Comparison of ENCODE assay signal across 8 mouse cellular contexts in genomic region chr4:48407350-48408039, GRCm38 (mm10).
A peak's percentile ranks its signal among the peaks of the same experiment; 100 is the strongest.
DNase-seq lines count a peak whose midpoint lies in the region; ATAC-seq and TF ChIP-seq lines count a peak whose summit lies in the region.

No protein-coding gene starts in this region.

- in situ Hi-C loops in CH12.LX (cut with MboI; ENCODE audit: low pct_ligation_motif_present, low pct_unique_long_range_greater_than_20kb, low sequenced_read_pairs): loop anchor here (25.0 kb wide), 2 partner anchors 595 to 970 kb away; no protein-coding TSS in a partner anchor

- peak; percentile 85 to 97 for TF ChIP-seq CTCF in CH12.LX (conservative IDR thresholded peaks at IDR 0.05 in 1 of 2, IDR thresholded peaks at IDR 0.05 in 1 of 2; ENCODE audit: low read depth in 2 of 2, low read length in 2 of 2)
- TF ChIP-seq CTCF in heart, postnatal 0 days (IDR thresholded peaks at IDR 0.05; ENCODE audit: low read depth): peak; percentile 89
- TF ChIP-seq CTCF in lung, adult 2 months (IDR thresholded peaks at IDR 0.05; ENCODE audit: insufficient read depth, low read length): peak; percentile 81

- ATAC-seq in erythroblast, adult 5-6 weeks (replicated peaks; ENCODE audit: low FRiP score, poor library complexity, severe bottlenecking): 0 out of 2 replicates have a peak, but pooled peaks have one; percentile 77
- peak; percentile 64 for ATAC-seq in heart, postnatal 0 days (ENCODE audit: insufficient read depth, low read depth)

- H3K79me2 ChIP-seq in CH12.LX (replicated peaks; ENCODE audit: control insufficient read depth, extremely low read depth, insufficient read depth, poor library complexity, severe bottlenecking): no peaks in the 10 kb centered on the region

- H3K4me2 ChIP-seq in CH12.LX (ENCODE audit: insufficient read depth, low read depth, poor library complexity, severe bottlenecking): no peak overlapping the region
- peak overlapping the region; percentile 48 for H3K4me2 ChIP-seq in heart, postnatal 0 days (ENCODE audit: low read depth, low read length)

- TF ChIP-seq POLR2A in CH12.LX (IDR thresholded peaks at IDR 0.05; ENCODE audit: low read depth, low read length): no peak
- no peak for TF ChIP-seq POLR2A in lung, adult 2 months (IDR thresholded peaks at IDR 0.05; ENCODE audit: borderline replicate concordance, extremely low read depth, low read depth, low read length)

- TF ChIP-seq RAD21 in CH12.LX (IDR thresholded peaks at IDR 0.05; ENCODE audit: low read depth, low read length): peak; percentile 88

- no peaks in the 10 kb centered on the region for H3K27me3 ChIP-seq in CH12.LX (replicated peaks)
- H3K27me3 ChIP-seq in heart, postnatal 0 days (ENCODE audit: control insufficient read depth, insufficient read depth, low read length): no peaks in the 10 kb centered on the region

- H3K4me3 ChIP-seq in CH12.LX (replicated peaks in 1 of 3; ENCODE audit: low read depth in 2 of 3, low read length in 2 of 3, poor library complexity in 1 of 3): no peak overlapping the region
- peak overlapping the region; percentile 21 for H3K4me3 ChIP-seq in heart, postnatal 0 days (ENCODE audit: low read depth, low read length)
- no peak overlapping the region for H3K4me3 ChIP-seq in lung, adult 2 months (replicated peaks; ENCODE audit: extremely low read depth, low read depth, low read length)

- no peak overlapping the region for H3K9ac ChIP-seq in CH12.LX (ENCODE audit: insufficient read depth, low read depth)
- H3K9ac ChIP-seq in heart, postnatal 0 days (replicated peaks; ENCODE audit: low read depth, low read length): no peak overlapping the region

- 29% methylated on average over 18 of the region's 18 CpGs for WGBS in heart, postnatal 0 days
- 43% methylated on average over 18 of the region's 18 CpGs for WGBS in lung, adult 2 months

- DNase-seq in CH12.LX (ENCODE audit: extremely low read depth): peak; percentile 65
- peak; percentile 79 for DNase-seq in adrenal gland, postnatal 14 days
- DNase-seq in heart, postnatal 0 days (ENCODE audit: low spot score): peak; percentile 60
- DNase-seq in layer of hippocampus, adult 18-20 months (ENCODE audit: low spot score in 2 of 2): peak; percentile 38 to 80
- peak; percentile 44 for DNase-seq in lung, adult 2 months
- peak; percentile 28 for DNase-seq in retina, adult 2 months (ENCODE audit: low read depth, low spot score)
- peak; percentile 55 for DNase-seq in thymus, postnatal 25 days

- no peak for TF ChIP-seq EP300 in CH12.LX (IDR thresholded peaks at IDR 0.05; ENCODE audit: low read length)
- no peak for TF ChIP-seq EP300 in heart, postnatal 0 days (IDR thresholded peaks at IDR 0.05; ENCODE audit: low read depth)

- peaks cover 3 to 26% of the 10 kb centered on the region in 2 experiments for H3K36me3 ChIP-seq in CH12.LX (replicated peaks in 1 of 2; ENCODE audit: control insufficient read depth in 1 of 2, insufficient read depth in 1 of 2, low read length in 1 of 2)
- H3K36me3 ChIP-seq in heart, postnatal 0 days (replicated peaks; ENCODE audit: control insufficient read depth, insufficient read depth, low read length): no peaks in the 10 kb centered on the region

- H3K9me3 ChIP-seq in CH12.LX (replicated peaks; ENCODE audit: low read length): no peaks in the 10 kb centered on the region
- H3K9me3 ChIP-seq in heart, postnatal 0 days (replicated peaks; ENCODE audit: control insufficient read depth, low read length): no peaks in the 10 kb centered on the region

- H3K4me1 ChIP-seq in CH12.LX (ENCODE audit: control insufficient read depth in 1 of 2, insufficient read depth in 2 of 2): no peaks in the 10 kb centered on the region
- peaks cover 7% of the 10 kb centered on the region; the same call in 1 of the 2 replicates for H3K4me1 ChIP-seq in heart, postnatal 0 days (ENCODE audit: control insufficient read depth, insufficient read depth)
- H3K4me1 ChIP-seq in lung, adult 2 months (ENCODE audit: control insufficient read depth, insufficient read depth, low read length): no peaks in the 10 kb centered on the region

- H3K27ac ChIP-seq in CH12.LX (ENCODE audit: insufficient read depth, low read depth): no peak overlapping the region
- H3K27ac ChIP-seq in heart, postnatal 0 days (ENCODE audit: low read depth): no peak overlapping the region

- dilution Hi-C loops in CH12.LX (cut with MboI; ENCODE audit: extremely low pct_ligation_motif_present, extremely low pct_unique_long_range_greater_than_20kb, low sequenced_read_pairs): no loop called here

TF ChIP-seq in CH12.LX, 34 proteins besides CTCF, POLR2A, EP300 and RAD21:
- TF ChIP-seq MEF2A (IDR thresholded peaks at IDR 0.05; ENCODE audit: borderline replicate concordance, low read depth, low read length) (no peak), SMC3 (IDR thresholded peaks at IDR 0.05; ENCODE audit: low read depth, low read length) (peak; percentile 74), TBP (conservative IDR thresholded peaks at IDR 0.05; ENCODE audit: low read depth, low read length) (no peak)

Comparison
In these comparisons a context has a peak if more than half of its experiments do, and no peak if none do; other contexts are left out.
1. DNase-seq: peak in every context shown above with its lines; median percentile 79 in adrenal gland, postnatal 14 days; 65 in CH12.LX; 60 in heart, postnatal 0 days; 59 in layer of hippocampus, adult 18-20 months; 55 in thymus, postnatal 25 days; 44 in lung, adult 2 months; 28 in retina, adult 2 months.